Mouse (Mus musculus) heart, postnatal 0 days (tissue): ENCODE measurements around the gene Gm10097.

Source experiments
- CTCF ChIP-seq: IDR thresholded peaks from 2 replicates; pipeline ENCODE4 v1.5.1; 2016; ENCODE audit warnings: antibody characterized with exemption, control low read depth, low read depth
- EP300 ChIP-seq: IDR thresholded peaks from 2 replicates; pipeline ENCODE4 v1.6.1; 2016; ENCODE audit warnings: antibody characterized with exemption, low read depth

DNA sequence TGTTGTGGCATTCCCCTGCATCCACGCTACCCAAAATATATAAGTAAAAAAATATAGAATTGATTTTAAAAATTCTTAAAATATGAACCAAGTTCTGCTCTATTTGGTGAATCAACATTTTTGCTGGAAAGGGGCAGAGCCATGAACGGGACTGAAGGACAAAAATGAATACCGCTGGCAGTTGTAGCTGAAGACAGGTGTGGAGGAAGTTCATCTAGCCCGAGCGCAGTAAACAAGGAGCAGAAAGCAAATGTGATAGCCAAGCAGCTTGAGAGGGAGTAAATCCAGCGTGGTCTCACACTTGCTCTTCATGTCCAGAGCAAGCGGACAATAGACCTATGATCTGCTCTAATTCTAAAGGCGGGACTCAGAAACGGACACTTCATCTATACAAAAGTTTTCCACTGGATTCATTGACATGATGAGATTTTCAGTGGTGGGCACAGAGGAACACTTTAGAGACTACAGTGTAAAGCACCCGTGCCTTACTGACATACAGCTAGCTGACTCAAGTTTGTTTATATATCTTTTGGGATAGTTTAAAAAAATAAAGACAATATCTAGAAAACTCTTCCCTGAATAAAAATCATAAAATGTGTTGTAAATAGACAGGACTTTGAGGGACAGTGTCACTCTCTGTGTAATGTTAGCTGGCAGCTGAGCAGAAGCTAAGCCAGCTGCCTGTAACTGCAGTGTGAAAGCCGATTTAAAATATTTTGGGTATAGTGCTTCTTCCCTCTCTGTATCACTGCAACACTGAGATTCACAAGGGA lies 1.4 kb downstream of the Gm10097 start:
- no peak for TF ChIP-seq CTCF
- no peak for TF ChIP-seq EP300
